Mouse (Mus musculus): ENCODE measurements around the gene Hdac7.

GRCm38 (mm10) chr15:97836894-97837247 is 7.4 kb downstream of the Hdac7 start:
- TF ChIP-seq POLR2A (IDR thresholded peaks at IDR 0.05; ENCODE audit: borderline replicate concordance, control insufficient read depth, low read depth, low read length): no peak
- TF ChIP-seq CTCF (IDR thresholded peaks at IDR 0.05; ENCODE audit: control insufficient read depth, insufficient read depth, low read length): no peak
